Mouse (Mus musculus): Measurements from ENCODE around the gene Ppp3cb.

- TF ChIP-seq POLR2A (IDR thresholded peaks at IDR 0.05; ENCODE audit: borderline replicate concordance, control insufficient read depth, low read depth, low read length) (no peak), CTCF (IDR thresholded peaks at IDR 0.05; ENCODE audit: control insufficient read depth, insufficient read depth, low read length) (no peak)
Observed at GRCm38 (mm10) chr14:20496603-20497002, 49.8 kb downstream of the Ppp3cb start, which contains the start of gene Mss51.

Measured in bone marrow, adult 2 months (tissue).